Mouse (Mus musculus) right cerebral cortex, postnatal 25 days (tissue): ENCODE data around the gene Ifngr1.

ENCODE experiments used
- DNase-seq: peaks from one replicate; pipeline ENCODE4 v3.0.0; 2022

Gene Ifngr1

DNA sequence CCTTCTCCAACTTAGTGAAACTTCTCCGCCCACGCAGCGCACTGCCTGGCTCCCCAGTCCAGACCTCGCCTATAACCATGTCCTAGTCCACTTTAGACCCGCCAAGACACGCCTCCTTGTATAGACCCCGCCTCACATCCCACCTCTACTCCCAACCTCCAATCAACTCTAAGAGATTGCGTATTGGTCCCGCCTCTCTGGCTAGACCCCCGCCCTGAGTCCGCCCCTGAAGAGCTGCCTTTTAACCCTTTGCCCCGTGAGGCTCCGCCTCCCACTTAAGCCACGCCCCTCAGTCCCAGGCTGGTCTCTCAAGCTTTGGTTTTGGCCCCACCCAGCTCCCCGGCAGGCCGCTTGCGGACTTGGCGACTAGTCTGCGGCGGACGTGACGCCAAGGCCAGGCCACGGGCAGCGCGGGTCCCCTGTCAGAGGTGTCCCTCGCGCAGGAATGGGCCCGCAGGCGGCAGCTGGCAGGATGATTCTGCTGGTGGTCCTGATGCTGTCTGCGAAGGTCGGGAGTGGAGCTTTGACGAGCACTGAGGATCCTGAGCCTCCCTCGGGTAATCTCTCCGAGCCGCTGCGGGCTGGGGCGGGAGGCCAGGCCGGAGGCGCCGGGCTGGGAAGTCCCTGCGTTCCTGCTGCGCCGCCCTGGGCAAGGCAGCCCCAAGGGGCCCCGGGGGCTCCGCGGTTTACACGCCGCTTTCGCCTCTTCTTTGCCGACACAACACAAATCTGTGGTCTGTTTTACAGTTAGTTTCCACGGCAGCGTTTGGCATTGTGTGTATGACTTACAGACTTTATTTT, at the start of gene Ifngr1:
Gene Ifngr1 (plus strand): TSS at position 309 of the 801 bp plus-strand sequence.
- DNase-seq, result peak; percentile 94

DNA sequence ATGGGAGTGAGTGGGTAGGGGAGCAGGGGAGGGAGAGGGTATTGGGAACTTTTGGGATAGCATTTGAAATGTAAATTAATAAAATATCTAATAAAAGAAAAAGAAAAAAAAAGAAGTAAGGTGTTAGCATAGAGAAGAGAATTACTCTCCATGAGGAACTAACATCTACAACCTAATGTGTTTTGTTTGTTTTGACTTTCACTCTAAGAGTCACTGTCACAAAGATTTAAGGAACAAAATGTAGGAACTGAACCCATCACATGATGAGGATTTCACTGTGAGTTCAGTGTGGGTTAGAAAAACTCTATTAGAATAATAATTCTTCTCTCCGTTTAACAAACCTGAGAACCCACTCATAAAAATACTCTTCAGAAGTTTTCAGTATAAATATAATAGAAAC, 44.9 kb upstream of the Ifngr1 start:
- no peak for DNase-seq

DNA sequence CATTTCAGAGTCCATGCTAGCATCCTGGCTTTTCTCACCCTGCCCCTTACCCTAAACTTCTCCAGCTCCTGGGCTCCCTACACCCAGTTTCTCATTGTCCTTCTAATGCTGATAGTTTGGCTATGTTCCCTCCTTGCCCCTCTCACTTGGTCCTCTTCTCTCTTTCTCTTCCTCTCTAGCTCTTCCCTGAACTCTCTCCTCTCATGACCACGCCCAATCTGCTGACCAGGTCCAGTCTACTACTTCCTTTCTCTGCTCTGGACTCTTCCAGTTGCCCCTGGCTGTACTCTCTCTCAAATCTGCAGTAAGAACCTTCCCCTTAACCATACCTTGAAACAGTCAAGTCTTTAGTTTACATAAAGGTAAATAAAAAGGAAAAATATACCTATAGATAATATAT, 43.7 kb upstream of the Ifngr1 start:
- no peak for DNase-seq

DNA sequence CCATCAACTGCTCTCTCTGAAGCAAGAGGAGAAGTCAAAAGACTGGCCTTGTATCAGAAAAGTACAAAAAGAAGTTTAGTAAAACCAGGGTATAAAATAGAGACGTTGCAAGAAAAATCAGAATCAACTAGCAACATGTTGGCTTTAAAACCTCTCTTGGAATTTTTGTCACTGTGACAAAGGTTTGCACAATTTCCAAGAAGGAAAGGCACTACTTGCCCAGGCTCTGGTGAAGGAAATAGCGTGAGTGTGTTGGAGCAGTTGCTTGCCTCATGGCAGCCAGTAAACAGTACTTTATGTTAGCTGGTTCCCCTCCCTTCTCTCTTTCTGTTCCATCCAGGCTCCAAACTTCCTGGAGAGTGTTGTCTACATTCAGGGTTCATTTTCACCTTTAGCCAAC, 43.3 kb upstream of the Ifngr1 start:
- no peak for DNase-seq

DNA sequence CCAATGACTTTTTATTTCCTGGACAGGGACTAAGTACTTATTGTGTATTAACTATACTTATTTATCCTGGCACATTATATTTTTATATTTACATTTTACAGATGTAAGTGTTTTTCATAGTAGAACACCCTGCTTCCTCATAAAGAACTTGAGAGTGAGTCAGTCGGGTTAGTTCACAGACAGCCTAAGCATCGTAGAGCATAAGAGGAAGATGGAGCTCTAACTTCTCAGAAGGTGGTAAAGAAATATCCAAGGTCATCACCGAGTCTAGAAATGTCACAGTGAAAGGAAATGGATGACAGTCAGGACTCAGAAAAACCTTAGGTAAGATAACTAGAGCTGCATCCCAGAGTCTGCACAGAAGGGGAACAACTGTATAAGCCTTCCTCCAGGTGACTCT, 40.2 kb upstream of the Ifngr1 start:
- no peak for DNase-seq

DNA sequence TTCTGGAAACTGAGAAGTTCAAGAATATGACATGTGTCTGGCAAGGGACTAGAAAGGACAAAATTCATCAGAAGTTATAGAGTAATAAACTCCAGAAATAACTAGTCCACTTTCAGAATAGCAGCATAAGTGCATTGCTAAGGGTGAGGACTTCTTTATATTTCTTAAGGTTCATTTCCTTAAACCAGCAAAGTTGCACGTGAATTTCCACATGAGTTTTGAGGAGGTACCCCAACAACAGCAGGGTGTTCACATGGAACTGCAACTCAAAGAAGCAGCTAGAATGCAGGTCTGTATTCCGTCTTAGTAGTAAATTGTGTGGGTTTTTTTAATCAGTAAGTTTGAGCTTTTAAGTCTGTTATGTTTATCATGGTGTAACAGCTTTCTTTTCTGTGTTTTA, 37.9 kb upstream of the Ifngr1 start:
- DNase-seq, result no peak

DNA sequence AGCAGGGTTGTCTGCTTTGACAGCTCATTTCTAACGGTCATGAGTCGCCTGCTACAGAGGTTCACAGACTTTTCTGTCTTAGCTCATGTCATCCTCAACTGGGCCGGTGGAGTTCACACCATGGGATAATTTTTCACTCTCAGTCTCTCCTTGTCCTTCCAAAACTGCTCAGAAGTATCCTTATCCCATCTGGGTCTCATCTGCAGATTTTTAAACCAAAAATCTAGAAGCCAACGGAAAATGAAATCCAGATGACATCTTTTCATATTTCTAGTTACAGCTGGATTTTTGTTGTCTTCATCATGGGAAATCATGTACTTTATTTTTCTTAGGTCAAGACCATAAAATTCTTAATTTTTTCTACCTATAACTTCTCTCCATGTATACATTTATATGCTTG, 34.1 kb upstream of the Ifngr1 start:
- DNase-seq, result no peak

DNA sequence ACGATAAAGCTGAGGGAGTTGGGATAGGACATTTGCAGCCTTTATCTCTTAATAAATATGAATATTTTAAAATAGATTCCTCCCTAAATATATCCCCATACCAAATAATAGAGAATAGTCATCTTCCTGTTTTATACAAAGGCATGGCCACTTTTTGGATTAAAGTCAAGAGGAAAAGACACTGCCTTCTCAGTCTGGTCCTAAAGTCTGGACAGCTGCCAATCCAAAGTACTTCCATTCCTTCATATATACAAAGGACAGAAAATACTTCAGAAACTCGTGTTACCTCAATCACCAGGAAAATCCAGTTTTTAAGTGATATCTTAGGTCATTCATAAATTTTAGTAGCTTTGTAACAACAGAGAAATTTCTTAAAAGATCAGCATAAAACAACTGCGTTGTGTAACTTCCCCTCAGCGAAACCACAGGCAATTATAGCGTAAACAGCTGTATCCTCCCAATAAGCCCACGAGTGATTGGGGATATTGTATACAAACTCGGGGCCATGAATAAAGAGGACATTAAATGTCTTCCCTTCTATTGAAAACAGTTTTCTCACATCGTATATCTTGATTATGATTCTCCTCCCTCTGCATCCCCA, 32.1 kb upstream of the Ifngr1 start:
- no peak for DNase-seq

DNA sequence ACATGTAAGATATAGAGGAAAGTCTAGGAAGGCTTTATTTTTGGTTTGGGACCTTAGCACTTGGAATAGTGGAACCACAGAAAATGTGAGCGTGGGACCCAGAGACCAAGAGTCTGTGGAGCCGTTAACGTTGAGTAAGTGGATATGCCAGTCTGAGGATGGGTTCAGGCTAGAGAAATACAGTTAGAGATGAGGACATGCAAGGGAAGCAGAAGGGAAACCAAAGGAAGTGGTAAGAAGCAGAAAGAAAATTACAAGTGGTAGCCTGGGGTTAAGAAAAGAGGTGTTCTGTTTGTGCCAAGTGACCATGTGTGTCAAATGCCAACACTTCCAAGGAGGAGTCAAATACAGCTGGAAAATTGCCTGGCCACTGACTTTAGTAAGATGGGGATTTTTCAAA, 29.2 kb upstream of the Ifngr1 start:
- DNase-seq, result no peak

DNA sequence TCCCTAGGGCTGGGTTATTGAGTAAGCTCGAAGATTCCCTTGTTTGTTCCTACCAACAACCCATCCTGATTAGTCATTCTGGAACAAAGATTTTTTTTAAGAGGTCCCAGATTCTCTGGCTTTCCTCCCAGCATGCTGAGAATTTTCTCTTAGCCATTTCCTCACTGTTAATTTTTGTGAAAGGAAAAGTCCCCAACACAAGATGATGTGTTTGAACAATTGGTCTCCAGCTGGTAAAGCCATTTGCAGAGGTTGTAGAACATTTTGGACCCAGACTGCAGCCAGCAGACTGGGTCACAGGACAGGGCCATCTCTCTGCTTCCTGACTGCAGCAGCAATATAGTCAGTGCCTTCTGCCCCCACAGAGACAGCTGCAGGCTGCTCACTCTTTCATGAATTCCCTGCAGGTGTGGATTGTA, 28.3 kb upstream of the Ifngr1 start:
- DNase-seq, result no peak

DNA sequence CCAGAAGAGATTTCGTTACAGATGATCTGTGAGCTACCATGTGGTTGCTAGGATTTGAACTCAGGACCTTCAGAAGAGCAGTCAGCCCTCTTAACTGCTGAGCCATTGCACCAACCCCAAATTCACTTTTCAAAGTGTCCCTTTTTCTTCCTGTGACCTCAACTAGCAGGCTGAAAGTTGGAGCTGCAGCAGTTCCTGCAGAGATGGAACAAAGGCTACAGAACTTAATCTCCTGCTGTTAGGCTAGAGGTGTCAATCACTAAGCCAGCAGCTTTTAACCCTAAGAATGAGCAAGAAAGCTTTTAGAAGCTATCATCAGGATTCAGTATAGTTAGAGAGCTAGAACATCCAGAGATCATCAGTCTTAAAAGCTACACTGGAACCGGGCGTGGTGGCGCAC, 24.3 kb upstream of the Ifngr1 start:
- DNase-seq, result no peak

DNA sequence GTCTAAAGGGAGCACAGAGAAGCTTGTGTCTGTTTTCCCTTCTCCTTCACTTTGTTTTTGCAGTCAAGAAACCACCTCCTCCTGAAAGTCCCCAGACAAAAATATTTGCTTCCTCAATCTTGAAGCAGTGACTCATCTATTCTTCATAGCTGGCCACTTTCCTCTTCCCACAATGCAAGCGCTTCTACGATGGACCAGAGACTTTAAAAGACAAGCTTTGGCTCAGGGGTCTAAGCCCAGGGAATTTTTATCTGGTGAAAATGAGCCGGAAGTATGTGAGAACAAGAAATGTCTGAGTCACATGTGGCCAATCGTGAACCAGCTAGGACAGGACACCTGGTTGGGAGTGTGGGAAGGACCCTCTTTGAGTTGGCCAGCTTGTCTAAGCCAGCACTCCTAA, 21.5 kb upstream of the Ifngr1 start:
- DNase-seq, result no peak

DNA sequence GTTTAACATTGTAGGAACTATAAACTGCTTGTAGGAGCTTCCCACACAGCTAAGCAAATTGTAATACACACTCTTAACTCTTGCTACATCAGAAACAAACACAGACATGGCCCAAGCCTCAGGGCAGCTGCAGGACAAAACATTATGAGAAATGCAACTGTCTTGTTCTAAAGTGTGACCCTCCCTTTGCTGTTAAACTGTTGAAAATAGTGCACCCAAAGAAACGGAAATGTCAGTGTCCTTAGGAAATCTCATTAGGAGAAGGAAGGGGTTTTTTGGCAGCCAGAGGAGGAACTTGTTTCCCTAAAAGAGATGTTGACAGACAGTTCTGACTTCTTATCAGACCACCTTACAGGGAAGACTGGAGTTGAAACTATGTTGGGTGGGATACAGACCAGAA, 21.0 kb upstream of the Ifngr1 start:
- no peak for DNase-seq

DNA sequence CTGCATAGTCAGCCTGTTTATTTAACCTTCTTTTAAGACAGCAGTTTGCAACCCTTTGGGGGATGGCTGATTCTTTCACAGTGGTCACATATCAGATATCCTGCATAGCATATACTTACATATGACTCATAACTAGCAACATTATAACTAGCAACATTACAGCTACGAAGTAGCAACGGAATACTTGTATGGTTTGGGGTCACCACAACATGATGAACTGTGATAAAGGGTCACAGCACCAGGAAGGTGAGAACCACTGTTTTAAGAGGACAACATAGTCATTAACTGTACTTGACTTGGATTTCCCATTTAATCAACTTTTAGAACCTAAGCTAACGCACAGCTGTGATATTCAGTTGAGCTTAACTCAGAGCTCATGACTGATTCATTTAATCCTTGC, 14.2 kb upstream of the Ifngr1 start:
- no peak for DNase-seq

DNA sequence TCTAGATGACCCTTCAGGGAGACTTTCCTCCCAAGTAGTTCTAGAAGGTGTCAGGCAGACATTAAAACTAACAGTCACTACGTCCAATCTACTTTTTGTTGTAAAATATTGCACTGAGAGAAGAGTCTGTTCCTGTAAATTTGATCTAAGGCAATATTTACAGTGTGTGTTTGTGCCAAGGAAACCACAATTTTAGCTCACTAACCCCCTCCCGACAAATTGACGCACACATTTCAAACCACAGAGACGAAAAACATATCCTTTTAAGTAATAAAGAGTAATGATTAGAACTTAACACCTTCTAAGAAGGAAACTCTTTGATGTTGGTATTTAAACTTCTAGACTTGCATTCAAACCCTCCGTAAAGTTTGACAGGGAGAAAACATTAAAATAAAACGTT, 13.7 kb upstream of the Ifngr1 start:
- DNase-seq, result no peak

DNA sequence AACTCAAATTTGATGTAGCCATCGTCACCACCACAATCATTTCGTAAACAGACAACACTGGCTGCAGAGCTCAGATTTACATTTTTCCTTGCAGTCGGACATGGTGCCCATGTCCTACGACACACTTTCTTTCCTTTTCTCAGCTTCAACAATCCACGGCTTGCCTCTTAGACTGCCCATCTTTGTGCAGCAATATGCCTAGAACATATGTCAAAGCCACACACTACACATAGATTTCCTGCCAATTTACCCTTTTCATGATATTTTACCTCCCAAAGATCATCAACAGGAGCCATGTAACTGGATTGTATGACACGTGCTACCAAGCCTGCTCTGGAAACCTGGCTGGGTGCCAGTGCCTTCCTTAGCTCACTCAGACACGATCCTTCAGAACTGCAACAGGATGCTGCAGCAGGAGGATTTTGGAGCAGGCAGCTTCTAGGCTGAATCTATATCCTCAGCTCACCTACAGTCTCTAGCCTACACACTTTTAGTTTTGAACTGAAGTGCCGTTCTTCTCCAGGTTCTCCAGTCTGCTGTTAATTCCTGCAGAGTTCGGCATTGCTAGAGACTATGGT, 13.3 kb upstream of the Ifngr1 start:
- DNase-seq, result peak; percentile 36

DNA sequence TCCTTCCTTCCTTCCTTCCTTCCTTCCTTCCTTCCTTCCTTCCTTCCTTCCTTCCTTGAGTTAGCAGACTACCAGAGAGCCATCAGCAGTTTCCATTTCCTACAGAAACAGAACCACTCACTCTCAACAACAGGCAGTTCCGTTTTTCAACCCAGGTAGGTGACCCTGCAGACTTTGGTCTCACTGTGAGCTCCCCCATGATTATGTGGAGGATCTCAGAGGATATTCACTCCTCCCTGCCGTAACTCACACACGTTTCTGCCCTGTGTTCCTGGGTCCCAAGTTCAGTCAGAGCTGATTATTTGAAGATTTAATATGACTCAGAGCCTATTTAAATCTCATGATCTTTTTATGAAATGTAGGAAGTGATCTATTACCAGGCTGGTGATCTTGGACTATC, 11.1 kb upstream of the Ifngr1 start:
- DNase-seq, result no peak

DNA sequence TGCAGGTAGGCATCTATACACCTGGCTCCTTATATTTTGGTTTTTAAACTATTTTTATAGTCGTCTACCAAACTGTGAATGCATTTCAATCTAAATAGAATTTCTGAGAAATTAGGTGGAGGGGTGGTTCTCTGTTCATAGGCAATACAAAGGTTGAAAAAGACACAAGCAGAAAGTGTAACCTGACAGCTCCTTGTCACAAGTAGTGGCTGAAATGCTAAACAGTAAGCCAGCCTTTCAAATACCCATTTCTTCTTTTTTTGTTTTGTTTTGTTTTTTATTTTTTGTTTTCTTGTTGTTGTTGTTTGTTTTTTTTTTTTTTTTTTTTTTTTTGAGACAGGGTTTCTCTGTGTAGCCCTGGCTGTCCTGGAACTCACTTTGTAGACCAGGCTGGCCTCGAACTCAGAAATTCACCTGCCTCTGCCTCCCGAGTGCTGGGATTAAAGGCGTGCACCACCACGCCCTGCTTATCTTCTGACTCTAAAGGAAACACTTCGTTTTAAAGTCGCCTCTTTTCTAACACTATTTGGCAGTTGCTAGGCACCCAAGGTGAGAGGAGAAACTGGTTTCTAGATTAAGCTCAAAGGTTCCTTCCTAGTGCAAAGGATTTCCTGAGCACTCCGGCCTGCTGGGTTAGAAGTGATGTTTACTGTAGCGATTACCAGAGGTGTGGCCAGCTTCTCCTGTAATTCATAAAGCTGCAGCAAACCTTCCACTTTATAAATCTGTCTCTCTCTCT, 9.7 kb upstream of the Ifngr1 start:
- no peak for DNase-seq

DNA sequence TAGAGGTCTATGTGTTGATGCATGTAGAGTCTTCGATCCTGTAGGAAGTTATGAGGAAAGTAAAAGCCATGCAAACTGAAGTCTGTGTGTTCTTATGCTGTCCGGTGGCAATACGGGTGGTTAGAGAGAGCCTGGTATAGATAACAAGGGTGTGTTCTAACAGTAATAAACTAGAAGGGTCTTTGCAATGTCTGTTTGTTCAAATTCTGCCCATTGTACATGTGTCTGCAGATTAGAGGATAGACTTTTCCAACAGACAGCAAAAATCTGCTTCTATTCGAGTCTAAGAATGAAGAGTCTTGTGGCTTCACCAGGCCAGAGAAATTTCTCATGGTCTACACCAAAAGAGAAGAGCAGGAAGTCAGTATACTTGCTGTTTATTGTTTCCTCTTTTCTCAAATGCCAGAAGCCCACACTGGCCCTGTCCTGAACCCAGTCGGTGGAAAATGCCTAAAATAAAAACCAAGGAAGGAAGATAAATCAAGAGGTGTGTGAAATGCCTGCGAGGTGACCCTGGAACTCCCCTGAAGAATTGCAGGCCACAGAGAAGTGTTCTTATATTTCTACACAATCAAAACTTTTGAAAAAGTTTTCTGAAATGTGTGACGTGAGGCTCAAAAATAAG, 8.8 kb upstream of the Ifngr1 start:
- DNase-seq, result no peak

DNA sequence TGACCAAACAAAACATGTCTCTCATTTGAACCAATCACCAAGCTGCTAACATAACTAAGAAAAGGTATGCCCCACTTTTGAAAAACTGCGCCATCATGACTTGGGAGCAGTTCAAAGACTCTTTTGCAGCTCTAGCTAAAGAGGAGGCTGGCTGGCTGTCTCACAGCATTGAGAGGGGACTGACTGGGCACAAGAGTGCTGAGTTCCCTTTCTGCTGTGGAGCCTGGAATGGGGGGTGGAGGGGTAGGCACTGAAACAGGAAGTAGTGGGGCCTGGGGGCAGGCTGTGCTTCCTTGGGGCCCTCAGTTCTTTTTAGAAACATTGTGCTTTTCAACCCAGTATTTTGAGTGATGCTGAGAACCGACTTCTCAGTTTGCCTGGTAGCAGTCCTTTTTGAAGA, 7.7 kb upstream of the Ifngr1 start:
- peak; percentile 20 for DNase-seq

DNA sequence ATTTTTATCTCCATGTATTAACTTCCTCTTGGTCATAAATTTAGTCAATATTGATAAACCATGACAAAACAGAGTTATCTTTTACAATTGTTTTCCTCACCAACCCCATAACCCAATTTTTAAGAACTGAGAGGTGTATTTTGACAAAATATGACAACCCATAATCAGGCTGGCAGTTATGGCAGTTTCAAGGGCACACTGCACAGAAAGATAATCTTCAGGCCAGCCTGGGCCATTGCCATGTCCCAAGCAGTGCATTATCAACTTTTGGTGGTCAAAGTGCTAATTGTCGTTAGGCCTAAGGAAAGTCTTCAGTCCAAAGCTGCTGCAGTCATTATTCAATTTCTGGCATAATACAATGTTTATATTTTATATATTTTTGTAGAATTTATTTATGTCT, 6.9 kb upstream of the Ifngr1 start:
- no peak for DNase-seq

DNA sequence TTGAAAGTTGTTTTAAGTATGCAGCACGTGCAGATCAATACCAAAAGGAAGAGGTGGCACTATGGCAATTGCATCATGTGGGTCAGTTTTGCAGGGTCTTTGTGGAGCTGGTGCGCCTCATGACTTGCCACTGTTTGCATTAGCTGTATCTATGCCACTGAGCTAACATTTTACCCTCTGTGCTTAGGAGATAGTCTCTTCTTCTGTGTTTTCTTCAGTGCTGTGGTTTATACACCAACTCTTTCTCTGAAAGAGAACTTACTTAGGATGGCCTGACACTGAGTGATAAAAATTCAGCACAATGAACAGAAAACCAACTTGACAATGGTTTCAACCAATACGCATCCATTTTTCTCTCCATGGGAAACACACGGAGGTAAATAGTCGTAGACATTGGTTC, 5.9 kb upstream of the Ifngr1 start:
- DNase-seq, result no peak

DNA sequence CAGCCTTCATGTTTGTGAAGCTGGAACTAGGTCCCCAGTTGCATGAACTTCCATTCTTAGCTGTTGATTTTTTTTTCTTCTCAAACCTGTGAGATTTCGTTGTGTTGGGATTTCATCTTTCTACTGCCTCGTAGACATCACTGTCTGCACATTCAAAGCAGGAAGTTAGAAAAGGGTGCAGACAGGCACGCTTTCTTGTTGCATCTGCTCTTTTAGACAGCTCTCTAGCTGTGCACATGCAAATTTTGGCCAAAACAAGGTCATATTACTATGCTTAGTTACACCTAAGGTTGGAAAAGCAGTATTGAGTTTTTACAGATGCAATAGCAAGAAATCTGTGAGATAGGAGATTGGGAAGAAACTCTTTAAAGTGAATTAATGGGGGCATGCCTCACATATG, 4.5 kb upstream of the Ifngr1 start:
- no peak for DNase-seq
